Mouse (Mus musculus) lung, postnatal 0 days (tissue): Measurements from ENCODE around the gene Klk1b4.
"Not testable (repeated sequence)": the region's sequence is repeated elsewhere in the genome, so short reads cannot be mapped to it uniquely, and the experiment has no call there.

Source experiments
- CTCF ChIP-seq: IDR thresholded peaks from 2 replicates; pipeline ENCODE4 v1.5.1; 2016; ENCODE audit warnings: antibody characterized with exemption, mild to moderate bottlenecking
- EP300 ChIP-seq: IDR thresholded peaks from 2 replicates; pipeline ENCODE4 v1.6.1; 2016; ENCODE audit warnings: antibody characterized with exemption, mild to moderate bottlenecking, control low read depth

DNA sequence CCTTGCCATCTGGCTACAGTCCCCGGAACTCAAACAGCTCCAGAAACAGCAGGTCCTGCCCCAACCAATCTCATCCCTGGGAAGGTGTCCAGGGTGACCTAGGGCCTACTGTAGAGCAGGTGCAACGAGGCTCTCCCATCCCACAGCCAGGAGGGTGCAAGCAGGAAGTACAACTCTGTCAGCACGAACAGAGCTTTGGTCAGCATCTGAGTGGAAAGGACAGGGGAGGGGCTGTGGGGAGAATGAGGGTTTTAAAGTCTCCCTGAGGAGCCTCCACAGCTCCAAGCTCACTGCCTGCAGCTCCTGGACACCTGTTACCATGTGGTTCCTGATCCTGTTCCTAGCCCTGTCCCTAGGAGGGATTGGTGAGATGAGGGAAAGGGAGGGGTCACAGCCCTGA lies at the start of gene Klk1b4:
- TF ChIP-seq EP300, CTCF: not testable (repeated sequence)
